Mouse (Mus musculus) heart, adult 9 months (tissue): ENCODE measurements around the gene Edem2.

Experiments used
- DNase-seq, 2 experiments: peaks; one replicate each; pipeline ENCODE4 v3.0.0; 2022; ENCODE audit warnings: low spot score in 2 of 2

Gene Edem2

DNA sequence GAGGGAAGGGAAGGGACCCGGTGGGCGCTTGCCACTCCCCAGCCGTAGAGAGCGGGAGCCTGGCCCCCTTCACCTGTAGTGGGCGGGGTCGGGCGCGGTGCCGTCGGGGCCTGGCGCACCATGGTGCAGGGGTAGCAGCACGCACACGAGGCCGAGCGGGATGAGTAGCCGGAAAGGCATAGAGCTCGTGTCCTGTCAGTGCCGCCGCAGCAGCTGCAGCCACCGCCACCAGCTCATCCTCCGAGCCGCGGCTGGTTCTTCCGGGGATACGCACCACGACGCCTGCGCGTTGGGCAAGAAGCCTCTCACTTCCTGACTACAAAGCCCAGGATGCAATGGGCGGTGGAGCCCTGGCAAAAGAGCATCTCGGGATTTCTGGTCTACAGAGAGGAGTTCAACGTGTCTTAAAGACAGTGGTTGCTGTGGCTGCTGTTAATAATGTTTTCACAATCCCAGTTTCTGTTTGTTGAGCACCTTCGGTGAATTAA, at the start of gene Edem2:
Gene Edem2 (minus strand): TSS at position 318 of the 488 bp plus-strand sequence.
- peak; percentile 92 to 93 for DNase-seq

- DNase-seq = no peak
Observed at GRCm38 (mm10) chr2:155779066-155779465, 49.8 kb upstream of the Edem2 start.

DNA sequence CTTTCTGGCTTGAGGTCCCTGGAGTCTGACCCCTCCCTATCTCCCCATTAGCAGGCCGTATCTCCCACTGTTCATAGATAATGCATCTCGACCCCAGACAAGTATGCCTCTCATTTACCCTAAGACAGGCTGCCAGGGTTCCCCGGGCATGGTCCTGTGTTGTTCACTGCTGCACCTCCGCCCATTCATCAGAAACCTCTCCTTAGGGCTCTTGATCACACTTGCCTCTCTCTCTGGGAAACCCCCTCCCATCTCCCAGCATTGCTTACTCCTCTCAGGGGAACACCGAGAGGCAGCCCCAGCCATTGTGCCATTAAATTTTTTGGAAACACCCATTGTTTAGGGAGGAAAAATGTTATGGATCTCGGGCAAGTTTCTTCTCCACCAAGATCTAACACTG, 48.7 kb upstream of the Edem2 start:
- DNase-seq = no peak

DNA sequence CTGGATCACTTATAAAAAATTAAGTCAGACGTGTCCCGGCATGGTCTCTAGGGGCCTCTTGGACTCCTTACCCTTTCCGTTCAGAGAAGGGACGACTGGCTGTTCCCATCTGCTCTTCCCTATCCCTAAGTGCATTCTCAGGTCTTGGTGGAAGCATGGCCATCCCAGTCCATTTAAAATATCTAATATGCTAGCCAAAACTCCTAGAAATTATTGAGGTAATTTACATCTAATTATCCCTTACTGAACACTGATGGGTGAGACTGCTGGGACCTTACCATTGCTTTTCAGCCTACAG, 48.4 kb upstream of the Edem2 start:
- no peak for DNase-seq

- DNase-seq = no peak
Observed at GRCm38 (mm10) chr2:155776824-155777687, 47.8 kb upstream of the Edem2 start.

GRCm38 (mm10) chr2:155775685-155776263, 46.5 kb upstream of the Edem2 start:
- peak in 1 of 2 experiments; percentile 7 for DNase-seq

DNA sequence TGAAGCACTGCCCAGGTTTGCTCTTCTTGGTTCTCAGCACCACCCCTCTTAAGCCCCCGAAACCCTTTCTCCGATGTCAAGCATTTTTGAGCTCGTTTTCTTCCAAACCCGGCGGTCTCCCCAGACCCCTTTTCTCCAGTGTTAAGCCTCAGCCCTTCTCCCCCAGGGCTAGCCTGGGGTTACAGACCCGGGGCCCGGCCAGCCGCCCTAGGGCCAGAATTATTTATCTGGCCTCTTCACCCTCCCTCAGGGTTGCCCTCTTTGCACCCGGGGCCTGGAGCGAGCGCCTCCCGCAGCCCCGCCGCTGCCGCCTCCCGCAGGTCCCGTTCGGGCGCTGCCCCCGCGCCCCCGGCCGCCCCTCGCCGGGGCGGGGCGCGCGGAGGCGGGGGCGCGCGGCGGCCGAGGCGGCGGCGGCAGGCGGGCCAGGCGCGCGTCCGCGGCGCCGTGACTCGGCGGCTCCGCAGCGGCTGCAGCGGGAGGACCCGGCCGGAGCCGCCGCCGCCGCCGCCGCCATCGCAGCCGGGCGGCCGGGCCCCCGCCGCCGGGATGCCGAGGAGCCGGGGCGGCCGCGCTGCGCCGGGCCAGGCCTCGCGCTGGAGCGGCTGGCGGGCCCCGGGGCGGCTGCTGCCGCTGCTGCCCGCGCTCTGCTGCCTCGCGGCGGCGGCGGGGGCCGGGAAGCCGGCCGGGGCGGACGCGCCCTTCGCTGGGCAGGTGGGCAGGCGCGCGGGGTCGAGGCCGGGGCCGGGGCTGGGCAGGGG, 45.8 kb upstream of the Edem2 start, which contains the start of gene Mmp24:
Gene Mmp24 (plus strand): TSS at position 416 of the 758 bp plus-strand sequence.
- DNase-seq = no peak

DNA sequence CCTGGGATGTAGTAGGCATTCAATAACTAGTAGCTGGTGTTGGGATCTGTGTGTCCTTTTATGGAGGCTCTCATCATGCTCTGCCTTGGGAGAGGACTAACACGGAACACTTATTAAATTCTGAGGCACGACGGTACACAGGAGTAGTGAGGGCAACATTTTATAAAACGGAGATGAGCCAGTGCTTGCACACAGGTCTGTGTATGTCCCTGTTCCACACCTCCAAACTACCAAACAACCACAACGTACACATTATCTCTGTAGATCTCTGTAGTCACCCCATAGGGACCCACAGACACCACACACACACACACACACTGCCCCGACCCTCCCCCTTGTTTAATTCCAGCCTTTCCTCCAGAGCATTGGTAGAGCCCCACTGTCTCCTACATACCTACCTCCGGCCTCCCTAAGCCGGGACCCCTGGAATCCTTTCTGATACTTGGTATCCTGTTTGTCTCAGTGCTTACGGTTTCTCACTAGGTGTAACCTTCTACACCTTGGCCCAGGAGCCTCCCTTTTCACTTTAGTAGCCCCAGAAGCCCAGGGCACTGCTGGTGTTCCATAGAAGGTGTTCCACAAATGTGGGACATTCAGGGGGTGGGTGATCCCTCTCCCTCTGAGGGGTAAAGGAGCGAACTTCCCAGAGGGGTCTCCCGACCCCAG, 45.1 kb upstream of the Edem2 start:
- no peak for DNase-seq

- DNase-seq = no peak
Observed at GRCm38 (mm10) chr2:155773664-155774063, 44.4 kb upstream of the Edem2 start.

DNA sequence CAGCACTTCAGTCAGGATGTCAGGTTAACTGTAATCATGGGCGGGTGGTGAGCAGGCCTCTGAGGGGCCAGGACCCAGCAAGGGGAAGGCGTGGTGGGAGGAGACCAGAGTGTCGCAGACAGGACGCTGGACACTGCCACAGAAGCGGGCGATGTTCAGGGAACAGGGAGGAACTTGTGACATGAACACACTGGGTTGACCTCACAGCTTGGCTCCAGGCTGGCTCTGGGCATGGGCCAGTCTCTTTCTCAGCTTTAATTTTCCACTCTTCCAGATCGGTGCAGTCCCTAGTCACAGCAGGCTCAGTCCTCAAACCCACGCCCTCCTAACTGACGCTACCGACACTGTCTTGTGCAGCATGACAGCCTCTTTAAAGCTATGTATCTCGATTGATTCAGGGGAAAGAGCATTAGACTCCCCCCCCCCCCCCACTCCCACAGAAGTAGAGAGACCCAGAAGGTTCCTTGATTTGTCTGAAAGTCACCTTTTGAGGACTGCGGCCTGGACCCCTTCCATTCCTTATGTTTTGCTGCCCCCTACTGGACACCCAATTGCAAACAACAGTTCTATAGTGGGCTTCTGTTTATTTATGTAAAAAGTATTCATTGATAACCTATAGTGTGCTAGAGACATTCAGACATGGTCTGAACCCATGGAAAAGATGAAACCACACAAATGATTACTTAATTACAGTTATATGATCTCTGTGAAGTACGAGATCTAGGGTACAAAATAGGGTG, 35.6 kb upstream of the Edem2 start:
- DNase-seq = peak; percentile 16 to 45

GRCm38 (mm10) chr2:155756855-155757566, 27.7 kb upstream of the Edem2 start:
- DNase-seq = no peak

DNA sequence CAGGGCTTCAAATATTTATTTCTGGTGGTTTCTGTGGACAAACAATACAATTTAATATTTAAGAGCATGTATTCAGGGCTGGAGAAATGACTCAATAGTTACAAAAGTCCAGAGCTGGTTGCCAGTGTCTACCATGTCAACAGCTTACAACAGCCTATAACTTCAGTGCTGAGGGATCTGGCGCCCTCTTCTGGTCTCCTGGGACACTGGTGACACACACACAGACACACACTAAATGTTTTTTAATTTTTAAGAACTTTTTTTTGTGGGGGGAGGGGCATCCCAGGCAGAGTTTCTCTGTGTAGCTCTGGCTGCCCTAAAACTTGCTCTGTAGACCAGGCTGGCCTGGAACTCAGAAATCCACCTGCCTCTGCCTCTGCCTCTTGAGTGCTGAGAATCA, 26.5 kb upstream of the Edem2 start:
- peak in 1 of 2 experiments; percentile 15 for DNase-seq

- DNase-seq = peak; percentile 67 to 70
Observed at GRCm38 (mm10) chr2:155751014-155751786, 21.9 kb upstream of the Edem2 start, which contains the start of gene Procr. Procr (plus strand) TSS chr2:155751117.

- DNase-seq = no peak
Observed at GRCm38 (mm10) chr2:155749394-155749793, 20.1 kb upstream of the Edem2 start.

DNA sequence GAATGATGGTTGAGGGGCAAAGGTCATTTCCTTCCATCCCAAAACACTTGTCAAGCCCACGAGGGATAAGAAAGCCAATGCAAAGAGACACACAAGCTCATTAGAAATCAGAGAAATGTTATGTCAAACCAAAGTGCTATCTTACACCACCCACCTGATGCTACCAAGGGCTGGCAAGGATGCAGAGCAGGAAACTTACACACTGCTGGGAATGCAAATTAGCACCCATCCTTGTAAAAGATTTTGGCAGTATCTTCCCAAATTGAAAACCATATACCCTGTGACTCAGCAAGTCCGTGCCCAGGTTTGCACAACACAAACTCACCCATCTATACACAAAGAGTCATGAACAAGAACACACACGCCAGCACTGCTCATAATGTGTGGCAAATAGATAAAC, 16.2 kb upstream of the Edem2 start:
- no peak for DNase-seq

- no peak for DNase-seq
Observed at GRCm38 (mm10) chr2:155743351-155743750, 14.1 kb upstream of the Edem2 start.

DNA sequence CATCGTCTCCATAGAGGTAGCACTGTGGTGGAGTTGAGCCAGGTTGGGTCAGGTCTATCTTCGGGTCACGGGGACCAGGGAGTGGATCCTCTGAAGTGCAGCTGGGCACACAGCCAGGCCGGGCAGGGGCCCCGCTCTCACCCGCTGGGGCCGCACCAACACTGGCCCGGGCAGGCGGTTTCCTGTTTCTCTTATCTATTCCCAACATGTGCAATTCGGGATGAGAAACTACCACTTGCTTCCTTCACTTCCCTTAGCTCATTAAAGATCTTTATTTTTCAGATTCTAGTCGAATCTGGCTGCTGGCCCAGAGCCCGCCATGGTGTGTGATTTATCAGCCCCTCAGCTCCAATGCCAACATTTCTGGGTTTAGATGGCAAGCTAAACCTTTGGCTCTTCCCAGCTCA, 13.7 kb upstream of the Edem2 start:
- DNase-seq = peak; percentile 5 to 9

DNA sequence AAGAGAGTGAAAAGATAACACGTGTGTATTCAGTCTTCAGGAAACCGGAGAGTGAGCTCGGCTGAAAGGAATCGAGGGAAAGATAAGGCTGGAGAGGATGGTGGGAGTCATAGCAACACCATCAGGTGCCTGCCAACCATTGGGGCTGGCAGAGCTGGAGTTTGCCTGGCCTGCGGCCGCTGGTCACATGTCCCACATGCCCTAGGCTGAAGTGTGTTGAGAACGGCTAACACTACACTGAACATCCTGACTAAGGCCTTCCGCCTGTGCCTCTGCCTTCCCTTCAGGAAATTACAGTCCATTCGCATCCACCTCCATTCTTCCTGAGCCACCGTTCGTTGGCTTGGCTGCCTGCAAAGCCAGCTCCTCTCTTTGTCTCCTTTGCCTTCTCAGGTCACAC, 12.9 kb upstream of the Edem2 start:
- no peak for DNase-seq

DNA sequence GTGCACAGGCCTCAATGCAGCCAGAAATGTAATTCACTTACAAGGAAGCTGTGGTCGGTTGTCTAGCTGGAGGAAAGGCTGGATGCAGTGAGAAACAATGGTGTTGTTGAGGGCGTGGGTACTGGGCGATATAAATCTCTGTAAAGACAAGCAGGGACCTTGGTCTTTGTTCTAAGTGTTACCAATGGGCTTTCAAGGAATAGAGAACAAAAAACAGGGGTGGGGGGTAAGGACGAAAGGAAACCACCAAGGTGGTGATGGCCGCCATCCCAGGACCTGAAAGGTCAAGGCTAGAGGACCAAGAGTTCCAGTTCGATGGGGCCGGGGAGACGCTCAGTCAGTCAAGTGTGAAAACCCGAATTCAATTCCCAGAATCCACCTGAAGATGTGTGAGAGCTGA, 8.5 kb upstream of the Edem2 start:
- DNase-seq = no peak

GRCm38 (mm10) chr2:155736936-155737335, 7.7 kb upstream of the Edem2 start:
- no peak for DNase-seq
